Mouse (Mus musculus) liver, postnatal 0 days (tissue): ENCODE results near the gene BC003965. TPM values are rescaled to one million over a fixed set of nuclear protein-coding genes. Genes with fewer than 3 reads are reported as not detected.
A peak's percentile ranks its signal among the peaks of the same experiment; 100 is the strongest.

Experiments used
- ATAC-seq: fragments of 200-750 bp; cut with Nextera tagmentation; 2 replicates; pipeline ENCODE4 v1.8.0; 2017; ENCODE audit warnings: mild to moderate bottlenecking, moderate library complexity
- DNase-seq: peaks from one replicate; pipeline ENCODE4 v3.0.0-alpha.2; 2016
- H3K27ac ChIP-seq: fragments of 300-500 bp; sonication (generic); 2 replicates; pipeline ENCODE4 v1.5.1; 2014; ENCODE audit warnings: antibody characterized with exemption, moderate library complexity, mild to moderate bottlenecking, low read depth
- H3K27me3 ChIP-seq: fragments of 300-500 bp; sonication (generic); 2 replicates; pipeline ENCODE4 v1.6.1; 2014; ENCODE audit warnings: low read length, control low read depth, mixed read lengths; ENCODE audit not compliant: insufficient read depth
- H3K36me3 ChIP-seq: fragments of 300-500 bp; sonication (generic); replicated peaks from 2 replicates; pipeline ENCODE4 v1.6.1; 2014; ENCODE audit warnings: mild to moderate bottlenecking, control low read depth, low read length, moderate library complexity, mixed read lengths; ENCODE audit not compliant: insufficient read depth
- H3K4me1 ChIP-seq: fragments of 300-500 bp; sonication (generic); 2 replicates; pipeline ENCODE4 v1.6.1; 2014; ENCODE audit warnings: antibody characterized with exemption, mild to moderate bottlenecking, control low read depth; ENCODE audit not compliant: insufficient read depth
- H3K4me2 ChIP-seq: fragments of 300-500 bp; sonication (generic); 2 replicates; pipeline ENCODE4 v1.6.1; 2014; ENCODE audit warnings: low read depth, mild to moderate bottlenecking, low read length, moderate library complexity, mixed read lengths
- H3K4me3 ChIP-seq: fragments of 300-500 bp; sonication (generic); 2 replicates; pipeline ENCODE4 v1.5.1; 2014; ENCODE audit warnings: low read depth, low read length
- H3K9ac ChIP-seq: fragments of 300-500 bp; sonication (generic); replicated peaks from 2 replicates; pipeline ENCODE4 v1.6.1; 2014; ENCODE audit warnings: mild to moderate bottlenecking, moderate library complexity
- H3K9me3 ChIP-seq: fragments of 300-500 bp; sonication (generic); 2 replicates; pipeline ENCODE4 v1.6.1; 2016; ENCODE audit warnings: mild to moderate bottlenecking, control low read depth, low read length, mixed read lengths
- CTCF ChIP-seq: sonication (generic); IDR thresholded peaks from 2 replicates; pipeline ENCODE4 v1.5.1; 2016; ENCODE audit warnings: antibody characterized with exemption, low read depth
- EP300 ChIP-seq: IDR thresholded peaks from 2 replicates; pipeline ENCODE4 v1.6.1; 2016; ENCODE audit warnings: antibody characterized with exemption, low read depth, mild to moderate bottlenecking
- WGBS: fragments of 180-500 bp; shearing (Covaris S2); extraction: QIAGEN DNeasy Blood & Tissue Kit; methylation state at CpG from one replicate; pipeline ENCODE4 v1.1.7; 2014; ENCODE audit not compliant: insufficient replicate concordance; 5-methylcytosine and 5-hydroxymethylcytosine counted together
- polyA plus RNA-seq: library from polyadenylated mRNA; unstranded; fragments of >200 nt; fragmentation: Nextera tagmentation; extraction: Ambion mirVana; gene quantifications from 2 replicates; pipeline ENCODE4 v1.2.1, GENCODE M21; 2015

Gene BC003965
- polyA plus RNA-seq, 1 experiment from 2014 or later = 15.8 TPM

- Histone ChIP-seq H3K27ac (no peak overlapping the region), H3K36me3 (peaks cover 13% of the 10 kb centered on the region), H3K4me2 (no peak overlapping the region), H3K4me3 (no peak overlapping the region), H3K9ac (no peak overlapping the region), H3K27me3 (no peaks in the 10 kb centered on the region), H3K9me3 (no peaks in the 10 kb centered on the region), H3K4me1 (no peaks in the 10 kb centered on the region)
- no peak for DNase-seq
- 87% methylated on average over 3 of the region's 3 CpGs for WGBS
- TF ChIP-seq EP300 (no peak), CTCF (no peak)
- no peak for ATAC-seq
Measured at GRCm38 (mm10) chr17:25164770-25165169, 19.6 kb upstream of the BC003965 start.

GRCm38 (mm10) chr17:25165970-25166671, 18.2 kb upstream of the BC003965 start:
- Histone ChIP-seq H3K9ac (no peak overlapping the region), H3K27me3 (no peaks in the 10 kb centered on the region), H3K4me3 (no peak overlapping the region), H3K4me2 (no peak overlapping the region), H3K9me3 (no peaks in the 10 kb centered on the region), H3K4me1 (no peaks in the 10 kb centered on the region), H3K36me3 (peaks cover 2% of the 10 kb centered on the region; the same call in 1 of the 2 replicates), H3K27ac (no peak overlapping the region)
- 50% methylated on average over 6 of the region's 6 CpGs for WGBS
- TF ChIP-seq EP300 (no peak), CTCF (no peak)
- ATAC-seq (no peak), DNase-seq (no peak)

GRCm38 (mm10) chr17:25169706-25170105, 14.6 kb upstream of the BC003965 start:
- H3K27me3 ChIP-seq = no peaks in the 10 kb centered on the region
- ATAC-seq = no peak
- H3K27ac ChIP-seq = no peak overlapping the region
- 82% methylated on average over 2 of the region's 2 CpGs for WGBS
- no peak overlapping the region for H3K9ac ChIP-seq
- no peaks in the 10 kb centered on the region for H3K36me3 ChIP-seq
- no peaks in the 10 kb centered on the region for H3K9me3 ChIP-seq
- no peak for TF ChIP-seq EP300
- TF ChIP-seq CTCF = no peak
- no peak overlapping the region for H3K4me3 ChIP-seq
- no peak overlapping the region for H3K4me2 ChIP-seq
- H3K4me1 ChIP-seq = no peaks in the 10 kb centered on the region
- DNase-seq = no peak

GRCm38 (mm10) chr17:25172558-25172957, 11.8 kb upstream of the BC003965 start:
- H3K36me3 ChIP-seq = no peaks in the 10 kb centered on the region
- H3K4me2 ChIP-seq = no peak overlapping the region
- H3K27ac ChIP-seq = no peak overlapping the region
- H3K4me1 ChIP-seq = 0 out of 2 replicates have a peak, but pooled peaks cover 2% of the 10 kb centered on the region
- 71% methylated on average over 3 of the region's 3 CpGs for WGBS
- DNase-seq = no peak
- ATAC-seq = no peak
- TF ChIP-seq EP300 (no peak), CTCF (no peak)
- no peaks in the 10 kb centered on the region for H3K9me3 ChIP-seq
- no peaks in the 10 kb centered on the region for H3K27me3 ChIP-seq
- no peak overlapping the region for H3K9ac ChIP-seq
- H3K4me3 ChIP-seq = no peak overlapping the region

- H3K4me2 ChIP-seq = no peak within 1 kb of the TSS
- no peaks in the 10 kb centered on the region for H3K9me3 ChIP-seq
- 0 out of 2 replicates have a peak, but pooled peaks cover 2% of the 10 kb centered on the region for H3K4me1 ChIP-seq
- H3K4me3 ChIP-seq = no peak within 1 kb of the TSS
- H3K27me3 ChIP-seq = no peaks in the 10 kb centered on the region
- H3K36me3 ChIP-seq = no peaks in the 10 kb centered on the region
- DNase-seq = peak; percentile 38
- 49% methylated on average over 9 of the region's 9 CpGs for WGBS
- no peak within 1 kb of the TSS for H3K27ac ChIP-seq
- TF ChIP-seq CTCF = no peak
- TF ChIP-seq EP300 = no peak
- H3K9ac ChIP-seq = no peak within 1 kb of the TSS
- no peak for ATAC-seq
Measured at GRCm38 (mm10) chr17:25175411-25175810, 8.9 kb upstream of the BC003965 start, which contains the start of gene Gm38655. Gene Gm38655 (minus strand): TSS chr17:25175471.

GRCm38 (mm10) chr17:25183232-25183631, 1.1 kb upstream of the BC003965 start:
- no peak for DNase-seq
- no peaks in the 10 kb centered on the region for H3K36me3 ChIP-seq
- H3K4me3 ChIP-seq = no peak overlapping the region
- no peaks in the 10 kb centered on the region for H3K27me3 ChIP-seq
- peak overlapping the region; percentile 89; the same call in 1 of the 2 replicates for H3K9ac ChIP-seq
- H3K9me3 ChIP-seq = no peaks in the 10 kb centered on the region
- no peak for ATAC-seq
- peak overlapping the region; percentile 98 for H3K4me2 ChIP-seq
- TF ChIP-seq CTCF = 0 out of 2 replicates have a peak, but pooled peaks have one; percentile 21
- no peak for TF ChIP-seq EP300
- peak overlapping the region; percentile 95; the same call in 1 of the 2 replicates for H3K27ac ChIP-seq
- H3K4me1 ChIP-seq = peaks cover 25% of the 10 kb centered on the region

- TF ChIP-seq CTCF = no peak
- TF ChIP-seq EP300 = no peak
- peak overlapping the region; percentile 95 for H3K27ac ChIP-seq
- H3K27me3 ChIP-seq = no peaks in the 10 kb centered on the region
- H3K36me3 ChIP-seq = no peaks in the 10 kb centered on the region
- no peaks in the 10 kb centered on the region for H3K9me3 ChIP-seq
- peak overlapping the region; percentile 89 for H3K9ac ChIP-seq
- peak overlapping the region; percentile 98 for H3K4me2 ChIP-seq
- peak overlapping the region; percentile 93 for H3K4me3 ChIP-seq
- ATAC-seq = peak; percentile 20
- WGBS = 7% methylated on average over 17 of the region's 17 CpGs
- DNase-seq = no peak
- peaks cover 31% of the 10 kb centered on the region for H3K4me1 ChIP-seq
Measured at GRCm38 (mm10) chr17:25184961-25185360, 607 bp downstream of the BC003965 start.
